Mouse (Mus musculus) heart, adult 2 months (tissue): ENCODE results near the gene Ddx18. TPM values are rescaled to one million over a fixed set of nuclear protein-coding genes. Genes with fewer than 3 reads are reported as not detected.

ENCODE experiments used
- DNase-seq, 2 experiments: peaks; one replicate each; pipeline ENCODE4 v3.0.0; 2021
- H3K27ac ChIP-seq: fragments of 200-600 bp; 2 replicates; pipeline ENCODE4 v1.8.1; 2022
- H3K27me3 ChIP-seq: fragments of 200-500 bp; 2 replicates; pipeline ENCODE4 v1.6.1; 2012; ENCODE audit warnings: mild to moderate bottlenecking, low read length, inconsistent platforms, mixed read lengths; ENCODE audit not compliant: control insufficient read depth, insufficient read depth
- H3K36me3 ChIP-seq: fragments of 200-500 bp; 2 replicates; pipeline ENCODE4 v1.6.1; 2012; ENCODE audit warnings: low read length, inconsistent platforms; ENCODE audit not compliant: control insufficient read depth, insufficient read depth
- H3K4me1 ChIP-seq: fragments of 200-500 bp; 2 replicates; pipeline ENCODE4 v1.6.1; 2011; ENCODE audit warnings: low read length; ENCODE audit not compliant: control insufficient read depth, insufficient read depth
- H3K4me3 ChIP-seq: fragments of 200-600 bp; 2 replicates; pipeline ENCODE4 v1.8.1; 2022
- H3K79me2 ChIP-seq: fragments of 200-500 bp; replicated peaks from 2 replicates; pipeline ENCODE4 v1.6.1; 2012; ENCODE audit warnings: mild to moderate bottlenecking, inconsistent platforms, low read length, moderate library complexity, mixed read lengths; ENCODE audit not compliant: control insufficient read depth, insufficient read depth
- H3K9ac ChIP-seq: fragments of 200-500 bp; 2 replicates; pipeline ENCODE4 v1.6.1; 2012; ENCODE audit warnings: low read depth, mild to moderate bottlenecking, control low read depth, inconsistent platforms, low read length, mixed read lengths
- CTCF ChIP-seq: fragments of 200-600 bp; IDR thresholded peaks from 2 replicates; pipeline ENCODE4 v1.8.1; 2022; ENCODE audit warnings: antibody characterized with exemption, mild to moderate bottlenecking, moderate library complexity
- EP300 ChIP-seq: fragments of 200-500 bp; IDR thresholded peaks from 2 replicates; pipeline ENCODE4 v1.6.1; 2011; ENCODE audit warnings: low read depth, low read length, control low read depth; ENCODE audit not compliant: insufficient read depth
- POLR2A ChIP-seq: fragments of 200-500 bp; IDR thresholded peaks from 2 replicates; pipeline ENCODE4 v1.6.1; 2011; ENCODE audit warnings: mild to moderate bottlenecking, low read depth, low read length, control low read depth; ENCODE audit not compliant: insufficient read depth
- WGBS: fragments of 180-500 bp; shearing (Covaris S2); methylation state at CpG from one replicate; pipeline ENCODE4 v1.1.7; 2018; 5-methylcytosine and 5-hydroxymethylcytosine counted together
- intact Hi-C: fragments of 180-260 bp; cut with DNase I; formaldehyde crosslinking; loops from one replicate; pipeline ENCODE4 v1.15.1; 2025
- long read RNA-seq: library from polyadenylated mRNA; stranded (forward); transcript quantifications from one replicate; pipeline ENCODE4 v2.0.0, GENCODE M21; 2021
- polyA plus RNA-seq: library from polyadenylated mRNA; depleted of rRNA; stranded (reverse); fragments of >200 nt; gene quantifications from 2 replicates; pipeline ENCODE4 v1.2.3, GENCODE M21; 2012; rRNA removed
- total RNA-seq, 2 experiments: library from RNA; stranded (reverse); gene quantifications; 2 replicates each; pipeline ENCODE4 v1.2.3; 2021

Ddx18 gene
- 10 to 100 TPM; 18.1 to 19.1 TPM for total RNA-seq
- polyA plus RNA-seq: 21.3 and 21.4 TPM in 2 replicates
- long read RNA-seq, transcript Ddx18-201 (13 exons, 2,258 nt): major isoform, 18 of 20 reads
- long read RNA-seq, partial matches to known transcripts: 1 of 20 reads
- long read RNA-seq, other reads (novel, unspliced or antisense): 1 of 20 reads

- H3K27me3 ChIP-seq: no peaks in the 10 kb centered on the region
Measured at GRCm38 (mm10) chr1:121567521-121568489, at the start of gene Ddx18. Gene Ddx18, minus strand, starts transcription at chr1:121567989.

GRCm38 (mm10) chr1:121608000-121608399 lies 40.2 kb upstream of the Ddx18 start:
- no peaks in the 10 kb centered on the region for H3K27me3 ChIP-seq
- 59% methylated on average over 7 of the region's 7 CpGs for WGBS

More at GRCm38 (mm10) chr1:121567521-121568489, at the start of gene Ddx18:
- peaks cover 3% of the 10 kb centered on the region; the same call in 1 of the 2 replicates for H3K36me3 ChIP-seq
- TF ChIP-seq EP300: no peak
- TF ChIP-seq POLR2A: peak; percentile 58
- peak; percentile 94 for TF ChIP-seq CTCF
- no peaks in the 10 kb centered on the region for H3K79me2 ChIP-seq
- intact Hi-C loops: loop anchor here (2.0 to 5.0 kb wide), 2 partner anchors 137 to 241 kb away; partner anchors contain the start of gene Ccdc93
- H3K4me3 ChIP-seq: peak within 1 kb of the TSS; percentile 95
- DNase-seq: peak; percentile 94 to 98
- peak within 1 kb of the TSS; percentile 75 for H3K9ac ChIP-seq
- 7% methylated on average over 53 of the region's 53 CpGs for WGBS
- peak within 1 kb of the TSS; percentile 47 for H3K27ac ChIP-seq
- H3K4me1 ChIP-seq: peaks cover 3% of the 10 kb centered on the region

GRCm38 (mm10) chr1:121605118-121605517 lies 37.3 kb upstream of the Ddx18 start:
- DNase-seq: peak in 1 of 2 experiments; percentile 18
- Histone ChIP-seq H3K27ac (no peak overlapping the region), H3K9ac (no peak overlapping the region), H3K4me1 (no peaks in the 10 kb centered on the region), H3K27me3 (no peaks in the 10 kb centered on the region), H3K79me2 (no peaks in the 10 kb centered on the region), H3K4me3 (no peak overlapping the region), H3K36me3 (no peaks in the 10 kb centered on the region)
- 44% methylated on average over 6 of the region's 6 CpGs for WGBS
- no peak for TF ChIP-seq POLR2A
- TF ChIP-seq EP300: no peak
- TF ChIP-seq CTCF: peak; percentile 57
- intact Hi-C loops: no loop called here

More at GRCm38 (mm10) chr1:121608000-121608399, 40.2 kb upstream of the Ddx18 start:
- no peaks in the 10 kb centered on the region for H3K4me1 ChIP-seq
- H3K27ac ChIP-seq: no peak overlapping the region
- intact Hi-C loops: no loop called here
- H3K9ac ChIP-seq: no peak overlapping the region
- H3K36me3 ChIP-seq: no peaks in the 10 kb centered on the region
- TF ChIP-seq EP300: no peak
- no peak for TF ChIP-seq CTCF
- no peak for TF ChIP-seq POLR2A
- no peak overlapping the region for H3K4me3 ChIP-seq
- no peaks in the 10 kb centered on the region for H3K79me2 ChIP-seq
- no peak for DNase-seq

GRCm38 (mm10) chr1:121601893-121602292 lies 34.1 kb upstream of the Ddx18 start:
- 72% methylated on average over 6 of the region's 6 CpGs for WGBS
- TF ChIP-seq EP300 (no peak), CTCF (no peak), POLR2A (no peak)
- no peaks in the 10 kb centered on the region for H3K4me1 ChIP-seq
- H3K27me3 ChIP-seq: no peaks in the 10 kb centered on the region
- DNase-seq: no peak
- no peak overlapping the region for H3K9ac ChIP-seq
- H3K36me3 ChIP-seq: no peaks in the 10 kb centered on the region
- H3K4me3 ChIP-seq: no peak overlapping the region
- no peaks in the 10 kb centered on the region for H3K79me2 ChIP-seq
- intact Hi-C loops: no loop called here
- no peak overlapping the region for H3K27ac ChIP-seq

GRCm38 (mm10) chr1:121601084-121601483 lies 33.3 kb upstream of the Ddx18 start:
- 40% methylated on average over 1 of the region's 1 CpGs for WGBS
- no peak overlapping the region for H3K27ac ChIP-seq
- intact Hi-C loops: no loop called here
- H3K4me3 ChIP-seq: no peak overlapping the region
- DNase-seq: no peak
- no peaks in the 10 kb centered on the region for H3K4me1 ChIP-seq
- H3K27me3 ChIP-seq: no peaks in the 10 kb centered on the region
- no peaks in the 10 kb centered on the region for H3K79me2 ChIP-seq
- no peak overlapping the region for H3K9ac ChIP-seq
- H3K36me3 ChIP-seq: no peaks in the 10 kb centered on the region
- TF ChIP-seq EP300 (no peak), POLR2A (no peak), CTCF (peak; percentile 58)
